In genomic region chr10:12757943-12758701, GRCm38 (mm10) we compare ENCODE assay signal across 8 mouse cellular contexts.
DNase-seq lines count a peak whose midpoint lies in the region.

No protein-coding gene starts in this region.

- intact Hi-C loops in left cerebral cortex, postnatal 4 days (cut with DNase I) = no loop called here
- intact Hi-C loops in gastrocnemius, postnatal 14 days (cut with DNase I; ENCODE audit: low total_unique reads) = no loop called here

- peak; percentile 48 for DNase-seq in left cerebral cortex, postnatal 4 days
- DNase-seq in left cerebral cortex, adult 11 months (ENCODE audit: low spot score) = no peak
- peak; percentile 73 for DNase-seq in adrenal gland, adult 8-10 months
- peak; percentile 72 for DNase-seq in gastrocnemius, postnatal 14 days
- peak; percentile 60 to 62 for DNase-seq in kidney, postnatal 36 days
- DNase-seq in ovary, postnatal 14 days (ENCODE audit: low spot score) = peak; percentile 51
- DNase-seq in B cell, adult 2 months = no peak
- DNase-seq in left cerebral cortex, adult 8-10 months (ENCODE audit: low spot score in 2 of 2) = no peak

Comparison
In these comparisons a context has a peak if more than half of its experiments do, and no peak if none do; other contexts are left out.
1. DNase-seq: peak in left cerebral cortex, postnatal 4 days (single experiment), adrenal gland, adult 8-10 months (single experiment), gastrocnemius, postnatal 14 days (single experiment), kidney, postnatal 36 days (2 of 2) and ovary, postnatal 14 days (single experiment); none in left cerebral cortex, adult 11 months (single experiment), B cell, adult 2 months (0 of 2) and left cerebral cortex, adult 8-10 months (0 of 2).